Mouse (Mus musculus): ENCODE results near the gene Mapk10.

Mapk10 gene

DNA sequence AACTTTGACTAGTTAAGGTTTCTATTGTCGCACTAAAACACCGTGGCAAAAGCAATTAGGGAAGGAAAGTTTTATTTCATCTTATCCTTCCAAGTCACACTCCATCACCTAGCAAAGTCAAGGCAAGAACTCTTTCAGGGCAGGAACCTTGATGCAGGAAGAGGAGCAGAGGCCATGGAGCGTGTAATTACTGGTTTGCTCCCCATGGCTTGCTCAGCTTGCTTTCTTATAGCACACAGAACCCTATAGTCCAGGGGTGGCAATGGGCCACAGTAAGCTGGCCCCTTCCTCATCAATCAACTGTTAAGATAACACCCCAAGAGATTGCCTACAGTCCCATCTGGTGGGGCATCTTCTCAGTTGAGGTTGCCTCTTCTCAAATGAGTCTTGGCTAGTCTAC lies 173.4 kb downstream of the Mapk10 start:
- no peak for DNase-seq

GRCm38 (mm10) chr5:103028940-103029621 lies 182.1 kb downstream of the Mapk10 start:
- DNase-seq: no peak

DNA sequence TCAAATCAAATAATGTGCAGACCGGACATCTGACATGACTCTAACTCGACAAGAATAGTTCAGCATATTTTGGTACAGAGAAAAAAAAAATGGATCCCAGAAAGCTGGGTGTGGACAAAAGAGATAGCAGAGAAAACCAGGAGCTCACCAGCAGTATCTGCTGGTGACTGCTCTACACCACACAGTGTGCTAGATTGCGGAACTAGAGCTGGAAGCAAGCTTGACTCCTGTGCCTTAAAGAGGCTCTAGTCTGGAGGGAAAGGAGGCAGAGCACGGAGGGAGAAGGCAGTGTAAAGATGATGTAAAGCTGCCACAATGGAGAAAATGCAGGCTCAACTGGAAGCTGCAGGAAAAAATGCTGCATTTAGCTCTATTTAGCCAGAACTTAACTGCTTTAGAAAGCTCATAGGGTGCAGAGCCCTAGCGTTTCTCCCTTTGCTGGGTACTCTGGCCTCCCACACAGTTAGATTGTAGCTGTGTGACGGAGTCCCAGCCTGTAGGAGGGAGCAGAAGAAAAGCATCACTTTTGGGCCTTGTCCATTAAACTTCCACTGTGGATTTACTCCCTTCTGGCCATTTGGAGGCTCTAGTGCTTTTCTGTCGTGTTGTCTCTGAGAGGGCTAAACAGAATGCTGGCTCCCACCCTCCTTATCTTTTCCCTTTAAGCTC lies 188.5 kb downstream of the Mapk10 start:
- DNase-seq: no peak

DNA sequence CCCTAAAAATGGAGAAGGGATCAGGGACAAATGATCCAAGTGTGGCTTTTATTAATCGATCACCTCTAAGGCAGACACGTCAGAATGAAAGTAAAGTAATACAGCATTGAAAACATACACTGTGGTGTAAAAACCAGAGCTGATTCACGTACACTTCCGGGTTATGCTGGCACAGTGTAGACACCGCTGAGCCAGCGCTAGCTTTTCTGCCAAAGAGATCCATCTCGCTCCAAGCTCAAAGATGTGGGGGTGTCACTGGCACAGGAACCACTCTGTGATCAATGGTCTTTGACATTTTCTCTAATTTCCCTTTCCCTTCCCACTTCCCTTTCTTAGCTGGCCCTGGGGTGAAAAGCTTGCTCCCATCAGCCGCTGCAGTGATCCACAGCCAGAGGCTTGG lies 189.7 kb downstream of the Mapk10 start:
- no peak for DNase-seq

- no peak for DNase-seq
Observed at GRCm38 (mm10) chr5:103020954-103021353, 190.2 kb downstream of the Mapk10 start.

GRCm38 (mm10) chr5:103020127-103020526 lies 191.0 kb downstream of the Mapk10 start:
- no peak for DNase-seq

DNA sequence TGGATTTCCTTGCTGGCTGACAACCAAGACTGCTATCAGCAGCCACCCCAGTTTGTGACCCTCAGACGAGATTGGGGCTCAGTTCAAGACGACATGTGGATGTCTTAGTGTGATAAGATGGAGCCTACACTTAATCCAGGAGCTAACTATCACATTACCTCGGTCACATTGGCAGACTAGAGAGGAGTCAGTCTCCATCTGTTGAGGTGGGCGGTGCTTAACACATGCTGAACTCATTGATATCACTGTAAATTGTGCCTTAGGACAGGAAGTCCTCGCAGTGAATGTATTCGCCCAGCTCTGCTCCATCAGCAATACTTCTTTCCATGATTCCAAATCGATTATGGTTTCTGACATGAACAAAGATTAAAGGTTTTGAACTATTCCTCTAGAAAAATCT lies 193.5 kb downstream of the Mapk10 start:
- DNase-seq: no peak

DNA sequence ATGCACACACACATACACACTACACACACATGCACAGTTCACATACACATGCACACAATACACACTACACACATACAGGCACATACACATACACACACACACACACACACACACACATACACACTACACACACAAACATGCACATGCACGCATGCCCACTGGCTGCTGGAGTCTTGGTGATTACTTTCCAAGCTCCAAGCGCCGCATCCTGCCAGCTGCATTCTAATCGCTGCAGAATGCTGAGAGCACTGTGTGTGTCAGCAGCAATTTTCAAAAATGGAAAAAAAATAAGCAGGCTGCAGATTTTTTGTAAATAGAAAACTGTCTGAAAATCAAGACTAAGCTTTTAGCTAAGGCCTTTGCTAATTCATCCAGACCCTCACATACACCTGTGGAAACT lies 196.8 kb downstream of the Mapk10 start:
- DNase-seq: no peak

- DNase-seq: no peak
Observed at GRCm38 (mm10) chr5:103008894-103009293, 202.2 kb downstream of the Mapk10 start.

GRCm38 (mm10) chr5:103002116-103002515 lies 209.0 kb downstream of the Mapk10 start:
- DNase-seq: no peak

DNA sequence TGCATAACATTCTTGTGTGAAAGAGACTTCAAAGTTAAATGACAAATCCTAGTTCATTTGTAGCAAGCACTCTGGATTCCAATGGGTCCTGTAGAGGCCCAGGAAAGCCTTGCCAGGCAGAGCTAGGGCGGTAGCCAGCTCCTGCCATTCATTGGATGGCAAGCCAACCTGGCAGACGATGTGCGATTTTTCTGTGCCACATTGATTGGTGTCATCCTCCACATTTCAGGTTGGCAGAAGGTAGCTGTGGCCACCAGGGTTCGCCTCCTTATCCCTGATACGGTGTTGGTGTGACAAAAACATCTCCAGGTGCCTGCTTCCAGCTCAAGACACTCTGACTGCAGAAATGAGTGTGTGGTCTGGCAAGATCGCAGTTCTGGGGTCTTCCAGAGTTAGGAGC lies 210.6 kb downstream of the Mapk10 start:
- no peak for DNase-seq

- DNase-seq: no peak
Observed at GRCm38 (mm10) chr5:102998524-102998923, 212.6 kb downstream of the Mapk10 start.

DNA sequence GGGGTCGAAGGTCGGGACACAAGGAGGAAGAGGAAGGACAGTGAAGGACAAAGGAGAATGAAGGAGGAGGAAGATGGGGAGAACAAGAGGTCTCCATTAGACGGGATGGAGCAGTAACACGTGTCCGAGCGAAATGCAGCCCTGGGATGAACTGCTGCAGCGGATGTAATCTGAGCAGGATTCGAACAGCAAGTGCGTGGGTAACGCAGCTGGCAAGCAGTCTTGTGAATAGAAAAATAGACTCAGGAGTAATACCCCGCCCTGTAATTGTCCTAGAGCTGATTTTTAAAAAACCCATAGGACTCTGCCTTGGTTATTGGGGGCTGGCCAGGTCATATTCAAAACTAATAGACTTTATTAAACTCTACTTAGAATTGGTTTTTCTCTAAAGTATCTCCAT lies 213.2 kb downstream of the Mapk10 start:
- no peak for DNase-seq

DNA sequence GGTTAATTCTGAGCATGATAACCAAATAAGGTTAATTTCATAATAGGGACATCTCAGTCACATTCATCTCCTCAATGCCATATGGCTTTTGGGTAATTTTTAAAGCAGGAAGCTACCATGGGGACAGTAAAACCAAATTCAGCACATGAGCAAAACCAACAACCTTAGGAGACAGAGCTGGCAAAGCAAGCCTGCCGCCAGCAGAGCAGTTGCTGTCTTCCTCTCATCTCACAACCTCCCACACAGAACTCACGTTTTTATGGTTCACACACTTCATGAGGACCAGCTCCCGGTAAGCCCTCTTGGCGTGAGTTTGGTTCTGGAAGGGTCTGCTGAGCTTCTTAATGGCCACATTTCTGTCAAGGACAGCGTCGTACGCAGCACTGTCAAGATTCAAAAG lies 214.8 kb downstream of the Mapk10 start:
- no peak for DNase-seq

DNA sequence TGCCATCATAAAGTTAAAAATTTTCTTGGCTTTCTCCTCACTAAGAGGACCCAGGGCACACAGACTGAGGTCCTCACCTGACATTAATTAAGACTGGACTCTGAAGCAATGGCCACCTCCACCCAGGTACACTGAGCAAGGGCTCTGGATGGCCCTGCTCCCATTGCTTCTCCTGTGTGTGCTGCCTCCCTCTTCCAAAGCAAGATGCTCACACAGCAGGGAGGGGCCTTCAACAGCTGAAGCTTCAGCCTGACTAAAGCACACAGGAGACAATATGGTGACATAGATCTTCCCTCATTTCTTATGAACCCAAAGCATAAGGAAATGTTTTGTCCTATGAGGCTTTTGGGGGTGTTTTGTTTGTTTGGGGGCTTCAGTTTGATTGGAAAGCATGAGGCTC lies 215.2 kb downstream of the Mapk10 start:
- no peak for DNase-seq

- DNase-seq: no peak
Observed at GRCm38 (mm10) chr5:102993951-102994350, 217.2 kb downstream of the Mapk10 start.

DNA sequence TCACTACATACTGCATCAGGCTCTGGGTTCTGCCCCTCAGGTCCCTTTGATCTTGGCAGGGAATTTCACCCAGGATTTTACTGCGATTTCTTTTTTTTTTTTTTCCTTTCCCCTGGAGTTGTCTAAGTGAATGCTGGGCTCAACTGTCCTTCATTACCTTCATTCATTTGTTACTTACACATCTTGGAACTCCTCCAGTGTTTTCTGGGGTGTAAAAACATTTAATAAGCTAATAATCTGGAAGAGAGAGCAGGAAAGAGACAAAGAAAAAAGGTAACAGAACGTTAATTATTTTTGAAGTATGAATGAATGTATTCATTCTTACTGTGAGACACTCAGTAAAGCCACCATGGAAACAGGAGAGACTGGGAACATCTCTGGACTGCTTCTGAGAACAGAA lies 219.4 kb downstream of the Mapk10 start:
- DNase-seq: no peak

- DNase-seq: no peak
Observed at GRCm38 (mm10) chr5:102978382-102978781, 232.8 kb downstream of the Mapk10 start.

- DNase-seq: peak; percentile 9
Observed at GRCm38 (mm10) chr5:102977138-102977537, 234.0 kb downstream of the Mapk10 start.

- DNase-seq: no peak
Observed at GRCm38 (mm10) chr5:102976540-102976939, 234.6 kb downstream of the Mapk10 start.

DNA sequence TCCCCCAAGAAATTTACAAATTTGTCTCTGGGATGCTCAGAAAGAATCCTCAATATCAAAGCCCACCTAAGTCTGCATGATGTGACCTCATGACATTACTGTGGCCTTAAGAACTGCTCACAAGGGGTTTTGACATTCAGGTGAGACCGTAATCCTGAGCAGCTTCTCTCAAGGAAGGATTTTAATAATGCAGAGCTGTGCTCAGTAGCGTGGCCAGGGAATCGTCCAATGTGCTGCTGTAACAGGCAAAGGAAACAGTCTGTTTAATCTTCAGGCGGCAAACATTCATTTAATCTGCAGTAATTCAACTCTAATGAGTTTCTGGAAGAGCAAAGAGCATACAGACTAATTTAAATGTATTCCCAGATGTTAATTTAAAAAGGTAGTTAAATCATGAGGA lies 236.7 kb downstream of the Mapk10 start:
- DNase-seq: no peak

DNA sequence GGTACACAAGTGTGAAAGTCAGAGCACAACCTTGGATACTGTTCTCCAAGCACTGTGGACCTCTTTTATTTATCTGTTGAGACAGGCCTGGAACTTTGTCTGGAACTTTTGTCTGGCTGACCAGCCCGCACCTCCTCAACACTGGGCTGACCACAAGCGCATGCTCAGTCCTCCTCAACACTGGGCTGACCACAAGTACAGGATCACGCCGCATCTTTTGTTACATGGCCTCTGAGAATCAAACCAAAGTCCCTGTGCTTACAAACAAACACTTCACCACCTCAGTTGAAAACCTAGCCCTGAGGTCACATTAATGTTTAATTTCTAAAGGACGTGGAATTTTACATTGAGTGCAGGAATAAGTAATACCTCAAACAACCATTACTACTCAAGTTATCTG lies 246.7 kb downstream of the Mapk10 start:
- DNase-seq: no peak

DNA sequence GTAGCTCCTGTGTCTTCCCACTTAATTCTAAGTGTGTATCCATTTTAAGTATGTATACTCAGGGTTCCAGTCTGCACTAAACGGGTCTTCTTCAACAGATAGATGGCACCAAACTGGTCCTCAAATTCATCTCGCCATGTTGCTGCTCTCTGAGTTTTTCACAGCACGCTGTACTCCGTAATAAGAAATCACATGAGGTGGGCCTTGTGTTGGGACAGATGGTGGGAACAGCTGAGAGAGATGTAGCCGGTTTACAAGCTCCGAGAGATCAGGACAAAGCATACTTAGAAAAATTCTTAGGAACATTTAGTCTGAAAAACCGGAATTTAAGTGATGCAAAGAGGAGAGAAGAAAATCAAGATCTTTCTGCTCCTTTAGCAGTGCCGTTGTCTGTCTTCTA lies 257.7 kb downstream of the Mapk10 start:
- DNase-seq: no peak

- no peak for DNase-seq
Observed at GRCm38 (mm10) chr5:102952918-102953317, 258.2 kb downstream of the Mapk10 start.
